Mouse (Mus musculus) myocyte (in vitro differentiated cells): ENCODE measurements at regions not wholly inside any gene's neighbourhood (a gene's known extent, or its start where the extent isn't known, plus 50 kb on each side); places are given as distances from the start of the nearest gene placed in this dataset.

ENCODE experiments used
- H3K27me3 ChIP-seq: one replicate; pipeline ENCODE4 v1.6.1; 2011; ENCODE audit not compliant: control insufficient read depth, insufficient read depth, insufficient read length
- H3K36me3 ChIP-seq: one replicate; pipeline ENCODE4 v1.6.1; 2011; ENCODE audit not compliant: control insufficient read depth, insufficient read depth
- H3K4me2 ChIP-seq: one replicate; pipeline ENCODE4 v1.6.1; 2011; ENCODE audit warnings: low read depth, control low read depth
- H3K4me3 ChIP-seq: one replicate; pipeline ENCODE4 v1.5.1; 2011; ENCODE audit warnings: mild to moderate bottlenecking, control low read depth, moderate library complexity
- H3K79me2 ChIP-seq: one replicate; pipeline ENCODE4 v1.6.1; 2011; ENCODE audit not compliant: control insufficient read depth, insufficient read depth
- H3ac ChIP-seq: one replicate; pipeline ENCODE4 v1.6.1; 2011; ENCODE audit not compliant: control insufficient read depth, insufficient read length
- CEBPB ChIP-seq: IDR thresholded peaks from 2 replicates; pipeline ENCODE4 v1.6.1; 2011; ENCODE audit warnings: mild to moderate bottlenecking, moderate library complexity; ENCODE audit not compliant: poor library complexity, insufficient read depth, severe bottlenecking
- E2F4 ChIP-seq: IDR thresholded peaks from one replicate; pipeline ENCODE4 v1.6.1; 2011; ENCODE audit warnings: mild to moderate bottlenecking, control low read depth, moderate library complexity; ENCODE audit not compliant: insufficient read depth
- MAX ChIP-seq: IDR thresholded peaks from one replicate; pipeline ENCODE4 v1.6.1; 2011; ENCODE audit warnings: low read depth, mild to moderate bottlenecking, control low read depth
- MYOD1 ChIP-seq, 3 experiments: IDR thresholded peaks; one replicate each; pipeline ENCODE4 v1.6.1; 2011; ENCODE audit warnings: control low read depth in 2 of 3, low read depth in 2 of 3, mild to moderate bottlenecking in 2 of 3, moderate library complexity in 1 of 3; ENCODE audit not compliant: insufficient read length in 2 of 3, control insufficient read depth in 1 of 3
- MYOG ChIP-seq, 3 experiments: IDR thresholded peaks; one replicate each; pipeline ENCODE4 v1.6.1; 2011; ENCODE audit warnings: control low read depth in 2 of 3, low read depth in 2 of 3, mild to moderate bottlenecking in 2 of 3; ENCODE audit not compliant: insufficient read length in 2 of 3, control insufficient read depth in 1 of 3, insufficient read depth in 1 of 3
- POLR2A ChIP-seq: IDR thresholded peaks from one replicate; pipeline ENCODE4 v1.6.1; 2011; ENCODE audit warnings: low read depth, mild to moderate bottlenecking, control low read depth, moderate library complexity; ENCODE audit not compliant: insufficient read length
- POLR2AphosphoS2 ChIP-seq: IDR thresholded peaks from one replicate; pipeline ENCODE4 v1.6.1; 2011; ENCODE audit warnings: low read depth, control low read depth; ENCODE audit not compliant: insufficient read length
- REST ChIP-seq: IDR thresholded peaks from one replicate; pipeline ENCODE4 v1.6.1; 2011; ENCODE audit warnings: mild to moderate bottlenecking, control low read depth, moderate library complexity; ENCODE audit not compliant: insufficient read depth, insufficient read length
- SRF ChIP-seq: IDR thresholded peaks from one replicate; pipeline ENCODE4 v1.6.1; 2011; ENCODE audit warnings: low read depth; ENCODE audit not compliant: control insufficient read depth, insufficient read length
- TCF12 ChIP-seq: IDR thresholded peaks from one replicate; pipeline ENCODE4 v1.6.1; 2011; ENCODE audit warnings: mild to moderate bottlenecking, control low read depth; ENCODE audit not compliant: poor library complexity, insufficient read depth, severe bottlenecking
- TCF3 ChIP-seq: IDR thresholded peaks from one replicate; pipeline ENCODE4 v1.6.1; 2011; ENCODE audit warnings: low read depth, control low read depth; ENCODE audit not compliant: insufficient read length
- USF1 ChIP-seq: IDR thresholded peaks from one replicate; pipeline ENCODE4 v1.6.1; 2011; ENCODE audit warnings: low read depth, mild to moderate bottlenecking, control low read depth, moderate library complexity

DNA sequence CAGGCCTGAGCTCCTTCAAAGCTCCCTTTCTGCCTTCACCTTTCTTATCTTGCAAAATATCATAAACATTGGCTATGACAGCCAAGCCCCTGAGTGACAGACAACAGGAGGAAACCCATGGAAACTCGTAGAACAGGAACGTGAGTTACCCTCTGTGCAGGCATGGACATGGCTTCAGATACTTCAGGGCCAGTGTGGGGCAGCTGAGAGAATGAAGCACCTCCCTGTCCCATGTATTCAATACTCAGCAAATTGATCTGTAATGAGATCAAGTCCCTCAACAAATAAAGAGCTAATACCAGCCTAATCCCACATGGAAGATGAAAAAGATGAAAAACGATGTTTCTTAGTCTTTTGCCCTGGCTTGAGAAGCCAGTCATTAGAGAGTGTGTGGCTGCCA is 249.5 kb downstream of the Maf start:
- Histone ChIP-seq H3K36me3 (no peaks in the 10 kb centered on the region), H3K79me2 (no peaks in the 10 kb centered on the region), H3K4me2 (no peak overlapping the region), H3ac (no peak overlapping the region), H3K27me3 (peaks cover 5% of the 10 kb centered on the region), H3K4me3 (no peak overlapping the region)
- no peak for TF ChIP-seq POLR2AphosphoS2
- TF ChIP-seq POLR2A, result no peak

- H3K4me2 ChIP-seq, result no peak overlapping the region
- no peaks in the 10 kb centered on the region for H3K36me3 ChIP-seq
- H3K4me3 ChIP-seq, result no peak overlapping the region
- H3K79me2 ChIP-seq, result no peaks in the 10 kb centered on the region
- H3ac ChIP-seq, result no peak overlapping the region
- TF ChIP-seq SRF (no peak), MYOG (IDR thresholded peaks at IDR 0.05; ENCODE audit: control insufficient read depth in 1 of 3, insufficient read depth in 1 of 3, insufficient read length in 2 of 3, low read depth in 2 of 3) (no peak), REST (no peak), MYOD1 (IDR thresholded peaks at IDR 0.05; ENCODE audit: control insufficient read depth in 1 of 3, insufficient read length in 2 of 3, low read depth in 2 of 3) (no peak), E2F4 (no peak), POLR2A (no peak), TCF12 (no peak), POLR2AphosphoS2 (no peak), MAX (no peak)
- peaks cover 9% of the 10 kb centered on the region for H3K27me3 ChIP-seq
These were observed 256.8 kb downstream of the Maf start for GRCm38 (mm10) chr8:115450789-115451188.

DNA sequence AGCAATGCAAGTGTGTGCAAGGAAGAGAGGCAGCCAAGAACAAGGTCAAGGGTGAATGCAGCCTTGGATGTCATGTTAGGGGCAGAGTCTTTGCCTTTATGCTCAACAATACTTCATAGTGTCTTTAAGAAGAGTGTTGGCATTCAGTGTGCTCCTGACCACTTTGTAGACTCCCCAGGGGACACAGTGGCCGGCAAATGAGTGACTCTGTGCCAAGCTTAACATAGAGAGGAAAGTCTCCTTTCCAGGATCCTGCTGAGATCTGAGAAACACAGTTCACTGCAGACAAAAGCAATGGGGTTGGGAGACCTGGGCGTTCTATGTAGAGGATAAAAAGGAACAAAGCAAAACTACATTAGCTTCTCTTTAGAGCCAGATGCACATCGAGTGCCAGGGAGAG is 259.2 kb downstream of the Maf start:
- Histone ChIP-seq H3K79me2 (no peaks in the 10 kb centered on the region), H3K4me2 (no peak overlapping the region), H3K27me3 (peaks cover 9% of the 10 kb centered on the region), H3K4me3 (no peak overlapping the region), H3ac (no peak overlapping the region), H3K36me3 (no peaks in the 10 kb centered on the region)
- no peak for TF ChIP-seq SRF
- TF ChIP-seq POLR2AphosphoS2, result no peak
- TF ChIP-seq USF1, result no peak
- no peak for TF ChIP-seq POLR2A
- no peak for TF ChIP-seq TCF3
- no peak for TF ChIP-seq TCF12
- no peak for TF ChIP-seq MYOD1 (IDR thresholded peaks at IDR 0.05; ENCODE audit: control insufficient read depth in 1 of 3, insufficient read length in 2 of 3, low read depth in 2 of 3)
- TF ChIP-seq REST, result no peak
- no peak for TF ChIP-seq MYOG (IDR thresholded peaks at IDR 0.05; ENCODE audit: control insufficient read depth in 1 of 3, insufficient read depth in 1 of 3, insufficient read length in 2 of 3, low read depth in 2 of 3)
- no peak for TF ChIP-seq MAX
- no peak for TF ChIP-seq E2F4
- TF ChIP-seq CEBPB, result no peak

DNA sequence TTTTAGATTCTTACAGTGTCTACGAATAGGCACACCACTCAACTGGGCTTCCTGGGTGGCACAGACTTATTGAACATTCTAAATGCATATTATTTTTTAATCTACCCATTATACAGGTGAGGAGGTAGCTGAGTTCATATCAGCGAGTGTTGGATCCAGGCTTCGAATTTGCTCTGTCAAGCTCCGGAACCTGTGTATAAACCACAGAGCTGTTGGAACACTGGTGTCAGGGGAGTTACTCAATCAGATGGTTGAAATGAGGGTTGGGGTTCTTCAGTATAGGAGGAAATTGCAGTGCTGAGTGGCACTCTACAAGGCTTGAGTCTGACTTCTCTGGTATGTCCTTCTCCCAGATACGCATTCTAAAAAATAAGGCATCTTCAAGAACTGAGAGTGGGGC is 263.1 kb downstream of the Maf start:
- TF ChIP-seq TCF12 (no peak), POLR2A (no peak), MYOG (IDR thresholded peaks at IDR 0.05; ENCODE audit: control insufficient read depth in 1 of 3, insufficient read depth in 1 of 3, insufficient read length in 2 of 3, low read depth in 2 of 3) (no peak), TCF3 (no peak), CEBPB (no peak), REST (no peak), E2F4 (no peak), SRF (no peak), MYOD1 (IDR thresholded peaks at IDR 0.05; ENCODE audit: control insufficient read depth in 1 of 3, insufficient read length in 2 of 3, low read depth in 2 of 3) (no peak), USF1 (no peak), MAX (no peak)
- peaks cover 9% of the 10 kb centered on the region for H3K27me3 ChIP-seq
- H3ac ChIP-seq, result no peak overlapping the region
- no peak overlapping the region for H3K4me3 ChIP-seq
- no peaks in the 10 kb centered on the region for H3K36me3 ChIP-seq
- H3K4me2 ChIP-seq, result no peak overlapping the region
- H3K79me2 ChIP-seq, result no peaks in the 10 kb centered on the region

DNA sequence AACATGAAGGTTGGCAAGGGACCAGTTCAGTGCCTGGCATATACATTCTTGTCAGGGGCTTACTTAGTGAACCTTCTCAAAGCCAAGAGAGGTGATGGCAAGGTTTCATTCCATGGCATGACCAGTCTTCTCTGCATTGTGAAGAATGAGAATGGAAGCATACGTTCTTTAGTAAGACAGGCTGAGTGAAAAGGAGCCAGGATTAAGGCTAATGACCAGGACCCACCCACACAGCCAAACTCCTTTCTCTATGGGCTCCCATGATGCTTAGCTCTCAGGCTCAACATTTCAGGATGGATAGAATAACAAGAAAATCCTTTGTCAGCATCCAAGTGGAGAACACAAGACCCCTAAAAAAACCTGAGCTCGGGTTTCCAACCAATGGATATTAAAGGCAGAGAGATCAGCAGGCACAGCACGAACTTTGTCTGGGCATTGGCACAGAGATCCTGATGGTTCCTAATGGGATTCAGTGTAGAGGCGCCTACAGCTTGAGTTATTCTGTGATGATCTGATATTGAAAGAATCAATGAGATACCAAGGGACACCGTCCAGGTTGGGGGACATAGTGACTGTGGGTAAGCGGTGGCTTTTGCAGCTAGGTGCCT is 265.5 kb downstream of the Maf start:
- Histone ChIP-seq H3K27me3 (no peaks in the 10 kb centered on the region), H3K79me2 (no peaks in the 10 kb centered on the region), H3K36me3 (no peaks in the 10 kb centered on the region), H3K4me2 (no peak overlapping the region), H3ac (no peak overlapping the region), H3K4me3 (no peak overlapping the region)
- TF ChIP-seq POLR2A (no peak), MYOG (IDR thresholded peaks at IDR 0.05; ENCODE audit: control insufficient read depth in 1 of 3, insufficient read depth in 1 of 3, insufficient read length in 2 of 3, low read depth in 2 of 3) (no peak), TCF12 (no peak), USF1 (no peak), REST (no peak), POLR2AphosphoS2 (no peak), E2F4 (no peak), TCF3 (no peak)
